Mouse (Mus musculus) gastrocnemius, postnatal 36 days (tissue): ENCODE data around the gene Bcl7c. TPM values are rescaled to one million over a fixed set of nuclear protein-coding genes. Genes with fewer than 3 reads are reported as not detected.
"Not testable (repeated sequence)": the region's sequence is repeated elsewhere in the genome, so short reads cannot be mapped to it uniquely, and the experiment has no call there.

Experiments used
- DNase-seq, 2 experiments: peaks; one replicate each; pipeline ENCODE4 v3.0.0; 2022
- intact Hi-C: fragments of 180-260 bp; cut with DNase I; formaldehyde crosslinking; loops from one replicate; pipeline ENCODE4 v1.15.1; 2025
- total RNA-seq, 2 experiments: library from RNA; stranded (reverse); gene quantifications; 2 replicates each; pipeline ENCODE4 v1.2.3; 2021

Gene Bcl7c
- total RNA-seq, 2 experiments from 2014 or later, result 33.7 to 35.3 TPM

DNA sequence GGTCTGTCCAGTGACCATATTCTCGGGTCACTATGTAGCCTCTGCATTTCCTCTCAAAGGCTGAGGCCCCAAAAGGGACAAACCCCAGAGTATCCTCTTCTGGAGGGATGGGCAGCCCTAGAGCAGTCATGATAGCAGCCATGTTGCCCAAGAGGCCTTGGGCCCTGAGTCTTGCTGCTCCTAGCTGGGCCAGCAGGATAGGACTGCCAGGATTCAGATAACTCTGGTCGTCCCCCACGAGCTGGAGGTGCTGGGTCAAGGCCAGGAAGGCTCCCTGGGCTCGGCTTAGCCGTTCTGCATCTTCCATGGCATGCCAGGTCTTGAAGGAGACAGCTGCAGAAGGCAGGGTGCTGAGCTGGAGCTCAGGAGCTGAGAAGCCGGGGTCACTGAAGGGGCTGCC lies 10.5 kb upstream of the Bcl7c start:
- intact Hi-C loops, result no loop called here
- DNase-seq, result no peak

GRCm38 (mm10) chr7:127718339-127718738 lies 9.6 kb upstream of the Bcl7c start:
- intact Hi-C loops, result no loop called here

GRCm38 (mm10) chr7:127716992-127717391 lies 8.3 kb upstream of the Bcl7c start:
- DNase-seq, result peak; percentile 56 to 60
- intact Hi-C loops, result no loop called here

More at GRCm38 (mm10) chr7:127718339-127718738, 9.6 kb upstream of the Bcl7c start:
- DNase-seq, result no peak

DNA sequence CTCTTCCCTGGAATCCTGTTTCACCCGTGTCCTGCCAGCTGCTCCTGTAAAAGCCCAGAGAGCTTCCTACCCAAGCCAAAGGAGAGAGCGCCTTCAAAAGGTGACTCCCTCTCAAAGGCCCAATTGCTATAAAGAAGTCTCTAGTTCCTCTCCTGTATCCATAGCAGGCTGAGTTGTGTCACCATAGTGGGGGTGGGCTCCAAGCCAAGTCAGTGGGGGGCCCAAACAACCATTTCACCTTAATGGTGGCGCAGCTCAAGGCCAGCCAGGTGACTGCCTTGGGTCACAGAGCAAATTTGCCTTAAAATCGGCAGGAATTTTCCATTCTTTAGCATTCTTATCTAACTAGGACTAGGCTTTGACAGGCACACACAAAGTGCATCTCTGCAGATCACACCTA lies 6.1 kb upstream of the Bcl7c start:
- DNase-seq, result no peak
- intact Hi-C loops, result no loop called here

DNA sequence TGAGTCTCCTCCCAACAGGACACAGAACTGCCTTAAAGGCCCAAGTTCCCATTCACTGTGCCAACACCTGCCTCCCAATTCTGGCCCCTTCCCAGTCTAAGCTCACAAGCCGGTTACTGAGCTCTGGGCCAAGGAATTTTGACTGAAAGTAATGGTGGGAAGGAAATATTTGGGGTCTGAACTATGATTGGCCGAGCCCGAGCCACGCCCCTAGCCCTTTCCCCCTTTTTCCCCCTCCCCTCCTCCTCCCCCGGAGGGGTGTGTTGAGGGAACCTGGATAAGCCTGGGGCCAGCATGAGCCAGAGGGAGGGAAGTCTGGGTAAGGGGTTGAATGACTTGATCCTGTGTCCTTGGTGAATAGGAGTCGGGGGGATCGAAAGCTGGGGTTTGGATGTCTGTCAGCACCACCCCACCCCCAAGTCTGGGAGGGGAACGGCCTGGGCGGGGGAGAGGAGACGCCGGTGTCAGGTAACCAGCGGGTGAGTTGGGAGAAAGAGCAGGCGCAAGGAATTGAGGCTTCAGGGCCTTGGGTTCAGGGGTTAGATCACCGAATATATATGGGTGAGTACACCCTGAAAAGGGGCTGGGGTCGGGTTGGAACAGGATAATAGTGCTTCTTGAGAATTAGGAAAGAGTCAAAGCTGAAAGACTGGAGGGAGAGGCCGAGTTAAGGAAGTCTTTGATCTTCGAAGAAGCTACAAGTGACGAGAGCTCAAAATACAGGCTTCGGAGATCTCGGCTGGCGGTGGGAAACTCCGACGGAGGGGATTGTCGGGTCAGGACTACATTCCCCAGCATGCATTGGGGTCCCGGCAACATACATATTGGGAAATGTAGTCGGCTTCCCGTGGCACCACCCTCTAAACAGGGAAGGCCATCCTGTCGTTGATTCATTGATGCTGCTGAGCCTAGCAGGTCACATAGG lies 4.0 kb upstream of the Bcl7c start, which contains the start of gene Ctf1:
TSS of gene Ctf1 (plus strand) at position 276 of the 925 bp plus-strand sequence.
- intact Hi-C loops, result no loop called here
- DNase-seq, result peak; percentile 63 to 66

DNA sequence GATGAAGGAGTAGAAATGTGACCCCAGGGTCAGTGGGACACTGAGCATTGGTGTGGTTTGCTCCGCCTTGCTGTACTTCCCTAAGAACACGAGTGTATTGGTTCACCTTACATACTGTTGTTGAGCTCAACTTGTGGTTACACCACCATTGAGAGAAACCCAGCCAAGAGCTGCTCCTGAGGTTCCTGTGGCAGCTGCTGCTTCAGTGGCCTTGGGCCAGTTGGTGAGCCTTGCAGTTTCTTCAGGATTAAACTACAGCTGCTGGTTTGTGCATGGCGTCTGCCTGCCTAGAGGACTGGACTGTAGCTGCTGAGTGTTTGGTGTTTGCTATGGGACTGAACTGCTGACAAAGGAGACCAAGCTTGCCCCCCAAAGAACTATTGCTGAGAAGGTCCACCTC lies 2.7 kb upstream of the Bcl7c start:
- intact Hi-C loops, result no loop called here
- DNase-seq, result no peak

GRCm38 (mm10) chr7:127711031-127711430 lies 2.3 kb upstream of the Bcl7c start:
- DNase-seq, result no peak
- intact Hi-C loops, result no loop called here

- DNase-seq, result no peak
- intact Hi-C loops, result loop anchor here (2.0 kb wide), 1 partner anchor 35 kb away; no protein-coding TSS in a partner anchor
Measured at GRCm38 (mm10) chr7:127709261-127709979, 687 bp upstream of the Bcl7c start.

- DNase-seq, result no peak
- intact Hi-C loops, result loop anchor here (2.0 kb wide), 1 partner anchor 33 kb away; no protein-coding TSS in a partner anchor
Measured at GRCm38 (mm10) chr7:127707957-127708206, 851 bp downstream of the Bcl7c start.

GRCm38 (mm10) chr7:127707045-127707956 lies 1.4 kb downstream of the Bcl7c start:
- no peak for DNase-seq
- intact Hi-C loops, result no loop called here

DNA sequence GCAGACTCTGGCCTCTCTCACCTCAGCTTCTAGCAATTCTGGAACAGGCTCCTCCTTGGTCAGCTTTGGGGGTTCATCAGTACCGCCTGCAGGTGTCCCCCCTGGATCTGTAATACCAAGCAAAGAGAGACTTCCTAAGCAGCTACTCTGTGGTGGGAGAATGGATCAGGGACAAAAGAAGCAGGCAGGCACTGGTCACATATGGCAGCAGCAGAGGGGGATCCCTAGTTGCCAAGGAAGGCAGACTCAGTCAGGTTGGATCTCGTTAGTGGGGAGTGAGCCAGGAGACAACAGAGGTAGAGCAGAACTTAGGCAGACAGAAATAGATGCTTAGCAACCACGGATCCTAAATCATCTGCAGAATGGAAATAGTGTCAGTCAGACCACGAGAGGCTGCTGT lies 3.0 kb downstream of the Bcl7c start:
- DNase-seq, result no peak
- intact Hi-C loops, result no loop called here

DNA sequence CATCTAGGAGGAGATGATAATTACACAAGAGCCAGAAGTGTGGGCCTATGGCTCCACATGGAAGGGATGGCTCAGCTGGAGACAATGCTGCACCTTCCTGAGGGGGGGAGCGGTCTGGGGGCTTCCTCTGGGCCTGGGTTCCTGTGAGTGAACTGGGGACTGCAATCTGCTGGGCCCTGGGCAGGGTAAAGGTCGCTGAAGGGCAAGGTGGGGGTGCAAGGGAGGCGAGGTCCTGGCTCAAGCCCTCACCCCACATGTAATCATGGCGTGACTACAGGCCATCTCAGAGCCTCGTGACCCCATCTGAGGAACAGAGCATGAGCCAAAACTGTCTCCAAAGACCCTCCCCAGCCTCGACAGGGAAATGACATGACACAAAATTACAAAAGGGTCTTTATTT lies 4.1 kb downstream of the Bcl7c start:
- intact Hi-C loops, result no loop called here
- DNase-seq, result no peak

GRCm38 (mm10) chr7:127703561-127704178 lies 5.1 kb downstream of the Bcl7c start:
- no peak for DNase-seq

DNA sequence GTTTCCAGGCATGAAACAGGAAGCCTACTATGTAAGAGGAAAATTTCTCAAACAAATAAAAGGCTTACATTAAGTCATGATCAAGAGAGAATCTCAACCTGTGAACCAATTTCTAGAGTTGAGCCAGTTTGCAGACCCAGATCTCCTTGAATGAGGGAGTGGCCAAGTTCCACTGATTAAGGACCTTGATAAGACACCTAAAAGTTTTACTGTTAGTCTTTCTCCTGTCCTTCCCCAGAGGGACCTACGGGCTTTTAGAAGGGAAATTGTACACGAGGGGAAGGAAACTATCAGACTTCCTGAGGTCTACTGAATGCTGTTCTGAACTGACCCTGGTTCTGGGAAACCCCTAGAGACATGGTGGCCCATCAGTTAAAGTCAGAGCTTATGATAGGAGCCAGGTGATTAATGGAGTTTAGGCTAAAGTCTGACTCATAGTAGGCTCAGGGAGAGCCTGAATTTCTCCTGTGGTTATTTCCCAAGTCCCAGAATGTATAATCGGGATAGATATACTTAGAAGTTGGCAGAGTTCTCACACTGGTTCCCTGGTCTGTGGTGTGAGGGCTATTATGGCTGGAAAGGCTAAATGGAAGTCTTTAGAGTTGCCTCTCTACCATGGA lies 7.9 kb downstream of the Bcl7c start:
- intact Hi-C loops, result no loop called here
- DNase-seq, result no peak

More at GRCm38 (mm10) chr7:127703561-127704178, 5.1 kb downstream of the Bcl7c start:
- intact Hi-C loops, result no loop called here

DNA sequence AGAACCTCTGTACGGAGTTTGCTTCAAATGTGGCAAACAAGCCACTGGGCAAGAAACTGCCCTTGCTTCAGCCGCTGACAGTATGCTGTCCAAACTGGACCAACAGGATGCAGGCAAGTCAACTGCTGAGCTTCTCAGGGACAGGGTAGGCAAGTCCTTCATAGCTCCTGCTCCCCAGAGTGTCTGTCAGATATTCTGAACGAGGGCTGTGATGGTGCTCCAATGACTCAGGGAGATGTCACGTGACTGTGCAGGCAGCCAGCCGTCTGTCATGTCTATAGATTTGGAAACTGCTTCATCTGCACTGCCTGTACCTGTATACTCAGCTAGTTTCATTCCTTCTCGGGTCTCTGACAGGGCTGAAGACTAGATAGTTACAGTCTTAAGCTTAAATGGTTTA lies 9.7 kb downstream of the Bcl7c start:
- DNase-seq, result no peak
- intact Hi-C loops, result no loop called here

- intact Hi-C loops, DNase-seq: not testable (repeated sequence)
Measured at GRCm38 (mm10) chr7:127693730-127694129, 15.0 kb downstream of the Bcl7c start.

- intact Hi-C loops, result no loop called here
- no peak for DNase-seq
Measured at GRCm38 (mm10) chr7:127693290-127693689, 15.4 kb downstream of the Bcl7c start.

- peak; percentile 79 to 84 for DNase-seq
- intact Hi-C loops, result no loop called here
Measured at GRCm38 (mm10) chr7:127691221-127691989, 17.3 kb downstream of the Bcl7c start.
